Mouse (Mus musculus): ENCODE results near the gene Ncam1. TPM values are rescaled to one million over a fixed set of nuclear protein-coding genes. Genes with fewer than 3 reads are reported as not detected.

Ncam1 gene
- polyA plus RNA-seq, 1 experiment: 0.50 TPM

- no peak for TF ChIP-seq POLR2A (IDR thresholded peaks at IDR 0.05; ENCODE audit: borderline replicate concordance, low read depth, low read length)
- no peak for TF ChIP-seq CTCF (IDR thresholded peaks at IDR 0.05; ENCODE audit: low read depth, low read length)
- H3K4me3 ChIP-seq (ENCODE audit: insufficient read depth, low read length): no peak overlapping the region
- H3K4me1 ChIP-seq (ENCODE audit: control insufficient read depth, insufficient read depth, low read length): no peaks in the 10 kb centered on the region
- H3K27ac ChIP-seq (ENCODE audit: insufficient read depth, low read depth, low read length): no peak overlapping the region
Measured at GRCm38 (mm10) chr9:49691344-49691743, 107.4 kb downstream of the Ncam1 start.

GRCm38 (mm10) chr9:49683566-49684273 lies 115.0 kb downstream of the Ncam1 start:
- H3K27ac ChIP-seq (ENCODE audit: insufficient read depth, low read depth, low read length): no peak overlapping the region
- H3K4me1 ChIP-seq (ENCODE audit: control insufficient read depth, insufficient read depth, low read length): no peaks in the 10 kb centered on the region
- no peak for TF ChIP-seq POLR2A (IDR thresholded peaks at IDR 0.05; ENCODE audit: borderline replicate concordance, low read depth, low read length)
- TF ChIP-seq CTCF (IDR thresholded peaks at IDR 0.05; ENCODE audit: low read depth, low read length): no peak
- no peak overlapping the region for H3K4me3 ChIP-seq (ENCODE audit: insufficient read depth, low read length)

DNA sequence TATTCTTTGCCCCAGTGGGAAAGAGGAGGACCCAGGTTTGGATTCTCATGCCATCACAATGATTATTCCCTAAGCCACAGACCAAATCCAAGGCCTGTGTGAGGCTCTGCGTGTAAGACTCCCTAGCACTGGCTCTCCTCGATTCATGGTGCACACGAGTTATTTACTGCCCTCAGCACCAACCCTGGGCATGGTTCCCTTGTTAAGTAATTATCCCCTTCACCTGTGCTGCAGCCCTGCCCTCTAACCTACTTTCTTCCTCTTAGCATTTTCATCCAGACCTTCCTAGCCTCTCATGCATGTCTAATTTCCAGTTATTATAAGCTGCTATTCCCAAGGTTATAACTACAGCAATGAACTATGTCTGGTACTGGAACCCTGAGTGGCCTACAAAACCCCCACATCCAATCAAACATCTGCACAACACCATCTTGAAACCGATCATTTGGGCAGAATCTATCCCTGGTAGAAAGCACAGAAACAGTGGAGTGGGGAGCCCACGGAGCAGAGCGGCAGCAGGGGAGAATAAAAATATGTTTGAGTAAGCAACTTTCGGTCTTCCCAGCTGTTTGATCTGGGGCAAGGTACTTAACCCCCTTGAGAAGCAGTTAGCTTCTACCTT lies 116.8 kb downstream of the Ncam1 start:
- no peaks in the 10 kb centered on the region for H3K4me1 ChIP-seq (ENCODE audit: control insufficient read depth, insufficient read depth, low read length)
- H3K4me3 ChIP-seq (ENCODE audit: insufficient read depth, low read length): no peak overlapping the region
- TF ChIP-seq POLR2A (IDR thresholded peaks at IDR 0.05; ENCODE audit: borderline replicate concordance, low read depth, low read length): no peak
- TF ChIP-seq CTCF (IDR thresholded peaks at IDR 0.05; ENCODE audit: low read depth, low read length): no peak
- H3K27ac ChIP-seq (ENCODE audit: insufficient read depth, low read depth, low read length): no peak overlapping the region

DNA sequence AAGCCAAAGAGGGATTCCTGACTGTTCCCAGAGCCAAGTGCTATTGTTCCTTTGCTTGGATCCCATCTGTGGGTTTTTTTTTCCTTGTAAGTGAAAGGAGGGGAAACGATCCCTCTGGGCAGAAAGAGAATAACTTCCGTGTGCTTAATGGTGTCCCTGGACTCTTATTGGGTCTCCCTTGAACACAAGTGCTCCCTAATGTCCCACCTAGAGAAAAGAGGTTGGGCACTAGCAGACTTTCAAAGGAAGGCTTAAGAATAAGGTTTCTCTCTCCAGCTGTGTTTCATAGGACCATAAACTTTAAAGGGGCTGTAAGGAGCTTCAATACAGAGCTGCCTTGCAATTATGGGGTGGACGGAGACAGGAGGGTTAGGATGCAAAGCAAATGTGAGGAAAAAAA lies 119.5 kb downstream of the Ncam1 start:
- no peak for TF ChIP-seq CTCF (IDR thresholded peaks at IDR 0.05; ENCODE audit: low read depth, low read length)
- Histone ChIP-seq H3K4me3 (ENCODE audit: insufficient read depth, low read length) (no peak overlapping the region), H3K27ac (ENCODE audit: insufficient read depth, low read depth, low read length) (no peak overlapping the region), H3K4me1 (ENCODE audit: control insufficient read depth, insufficient read depth, low read length) (no peaks in the 10 kb centered on the region)

DNA sequence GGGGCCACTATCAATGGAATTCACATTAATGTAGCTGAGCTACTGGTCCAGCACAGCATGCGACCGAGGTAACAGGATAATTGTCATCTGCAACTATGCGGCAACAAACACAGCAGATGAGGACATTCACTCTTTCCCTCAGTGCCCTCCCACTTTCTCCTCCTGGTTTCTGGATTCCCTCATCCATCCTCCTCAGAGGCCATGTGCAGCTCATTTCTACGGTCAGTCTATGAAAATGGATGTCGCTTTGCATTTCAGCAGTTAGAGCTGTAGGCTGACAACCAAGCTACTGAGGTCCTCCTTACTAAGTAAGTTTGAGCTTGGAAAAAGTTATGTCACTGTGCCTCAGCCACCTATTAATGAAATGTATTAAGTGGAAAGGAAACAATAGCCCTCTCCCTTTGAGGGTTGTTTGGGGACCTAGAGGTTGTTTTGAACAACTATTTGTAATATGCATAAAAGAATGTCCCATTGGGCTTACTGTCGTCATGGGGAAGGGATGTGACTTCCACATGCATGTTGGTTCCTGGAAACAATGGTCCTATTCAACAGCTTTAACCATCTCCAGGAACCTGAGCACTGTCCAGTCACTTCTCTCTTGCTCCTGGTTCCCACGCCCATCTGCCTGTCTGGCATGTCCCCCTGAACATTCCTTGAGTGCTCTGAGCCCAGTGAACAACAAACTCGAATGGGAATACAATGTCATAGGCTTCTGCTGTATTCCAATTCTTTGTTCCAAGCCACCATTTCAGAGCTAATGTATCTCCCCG lies 122.8 kb downstream of the Ncam1 start:
- Histone ChIP-seq H3K27ac (ENCODE audit: insufficient read depth, low read depth, low read length) (no peak overlapping the region), H3K4me1 (ENCODE audit: control insufficient read depth, insufficient read depth, low read length) (no peaks in the 10 kb centered on the region), H3K4me3 (ENCODE audit: insufficient read depth, low read length) (no peak overlapping the region)
- TF ChIP-seq CTCF (IDR thresholded peaks at IDR 0.05; ENCODE audit: low read depth, low read length) (no peak), POLR2A (IDR thresholded peaks at IDR 0.05; ENCODE audit: borderline replicate concordance, low read depth, low read length) (no peak)

- Histone ChIP-seq H3K4me3 (ENCODE audit: insufficient read depth, low read length) (no peak overlapping the region), H3K27ac (ENCODE audit: insufficient read depth, low read depth, low read length) (no peak overlapping the region), H3K4me1 (ENCODE audit: control insufficient read depth, insufficient read depth, low read length) (no peaks in the 10 kb centered on the region)
- no peak for TF ChIP-seq POLR2A (IDR thresholded peaks at IDR 0.05; ENCODE audit: borderline replicate concordance, low read depth, low read length)
- no peak for TF ChIP-seq CTCF (IDR thresholded peaks at IDR 0.05; ENCODE audit: low read depth, low read length)
Measured at GRCm38 (mm10) chr9:49672646-49673199, 126.0 kb downstream of the Ncam1 start.

- no peak overlapping the region for H3K4me3 ChIP-seq (ENCODE audit: insufficient read depth, low read length)
- H3K4me1 ChIP-seq (ENCODE audit: control insufficient read depth, insufficient read depth, low read length): no peaks in the 10 kb centered on the region
- no peak overlapping the region for H3K27ac ChIP-seq (ENCODE audit: insufficient read depth, low read depth, low read length)
- no peak for TF ChIP-seq CTCF (IDR thresholded peaks at IDR 0.05; ENCODE audit: low read depth, low read length)
- TF ChIP-seq POLR2A (IDR thresholded peaks at IDR 0.05; ENCODE audit: borderline replicate concordance, low read depth, low read length): no peak
Measured at GRCm38 (mm10) chr9:49667066-49667465, 131.7 kb downstream of the Ncam1 start.

- H3K4me1 ChIP-seq (ENCODE audit: control insufficient read depth, insufficient read depth, low read length): no peaks in the 10 kb centered on the region
- H3K4me3 ChIP-seq (ENCODE audit: insufficient read depth, low read length): no peak overlapping the region
- H3K27ac ChIP-seq (ENCODE audit: insufficient read depth, low read depth, low read length): no peak overlapping the region
- TF ChIP-seq CTCF (IDR thresholded peaks at IDR 0.05; ENCODE audit: low read depth, low read length) (no peak), POLR2A (IDR thresholded peaks at IDR 0.05; ENCODE audit: borderline replicate concordance, low read depth, low read length) (no peak)
Measured at GRCm38 (mm10) chr9:49665361-49665760, 133.4 kb downstream of the Ncam1 start.

GRCm38 (mm10) chr9:49663927-49664320 lies 134.8 kb downstream of the Ncam1 start:
- Histone ChIP-seq H3K27ac (ENCODE audit: insufficient read depth, low read depth, low read length) (no peak overlapping the region), H3K4me1 (ENCODE audit: control insufficient read depth, insufficient read depth, low read length) (no peaks in the 10 kb centered on the region), H3K4me3 (ENCODE audit: insufficient read depth, low read length) (no peak overlapping the region)
- TF ChIP-seq CTCF (IDR thresholded peaks at IDR 0.05; ENCODE audit: low read depth, low read length) (no peak), POLR2A (IDR thresholded peaks at IDR 0.05; ENCODE audit: borderline replicate concordance, low read depth, low read length) (no peak)

Measured in bone marrow macrophage, adult 2 months (primary cell).